Mouse (Mus musculus): ENCODE measurements around the gene Polr3e. TPM values are rescaled to one million over a fixed set of nuclear protein-coding genes. Genes with fewer than 3 reads are reported as not detected.
"Not testable (repeated sequence)": the region's sequence is repeated elsewhere in the genome, so short reads cannot be mapped to it uniquely, and the experiment has no call there.

Gene Polr3e
- polyA plus RNA-seq, 1 experiment, result 25.8 TPM

- no peaks in the 10 kb centered on the region; the same call in none of the 2 replicates for H3K36me3 ChIP-seq (ENCODE audit: control insufficient read depth, insufficient read depth, low read length)
Observed at GRCm38 (mm10) chr7:120960601-120961000, 43.1 kb downstream of the Polr3e start.

DNA sequence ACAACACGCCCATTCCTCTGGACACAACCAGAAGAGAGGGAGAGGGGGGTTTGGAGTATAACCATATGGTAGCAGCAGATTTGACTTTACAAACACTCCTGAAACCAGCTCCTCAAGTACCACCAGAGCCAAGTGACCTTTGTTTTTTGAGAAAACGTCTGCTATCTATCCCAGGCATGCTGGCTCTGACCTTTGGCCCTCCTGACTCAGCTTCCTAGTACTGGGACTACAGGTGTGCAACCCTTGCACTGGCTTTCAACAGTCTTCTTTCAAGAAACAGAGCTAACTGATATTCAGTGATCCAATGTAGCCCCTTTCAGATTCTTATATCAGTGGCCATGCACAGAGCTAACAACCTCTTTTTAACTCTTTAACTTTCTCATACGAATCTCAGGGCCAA is 44.3 kb downstream of the Polr3e start:
- H3K4me3 ChIP-seq (ENCODE audit: control insufficient read depth, low read depth, low read length), result peak overlapping the region; percentile 65
- no peaks in the 10 kb centered on the region; the same call in 1 of the 2 replicates for H3K4me1 ChIP-seq (ENCODE audit: control insufficient read depth, insufficient read depth, low read length)
- H3K27me3 ChIP-seq (ENCODE audit: control insufficient read depth, insufficient read depth, low read length), result no peaks in the 10 kb centered on the region
- TF ChIP-seq POLR2A (IDR thresholded peaks at IDR 0.05; ENCODE audit: control insufficient read depth, low read depth, low read length) (no peak), CTCF (IDR thresholded peaks at IDR 0.05; ENCODE audit: control insufficient read depth, insufficient read depth, insufficient replicate concordance, low read depth, low read length) (no peak)
- no peaks in the 10 kb centered on the region; the same call in none of the 2 replicates for H3K36me3 ChIP-seq (ENCODE audit: control insufficient read depth, insufficient read depth, low read length)
- no peak overlapping the region for H3K27ac ChIP-seq (ENCODE audit: control insufficient read depth, insufficient read depth, low read depth, low read length)

More at GRCm38 (mm10) chr7:120960601-120961000, 43.1 kb downstream of the Polr3e start:
- no peak for TF ChIP-seq POLR2A (IDR thresholded peaks at IDR 0.05; ENCODE audit: control insufficient read depth, low read depth, low read length)
- no peak for TF ChIP-seq CTCF (IDR thresholded peaks at IDR 0.05; ENCODE audit: control insufficient read depth, insufficient read depth, insufficient replicate concordance, low read depth, low read length)
- Histone ChIP-seq H3K4me1 (ENCODE audit: control insufficient read depth, insufficient read depth, low read length) (no peaks in the 10 kb centered on the region; the same call in 1 of the 2 replicates), H3K27me3 (ENCODE audit: control insufficient read depth, insufficient read depth, low read length) (no peaks in the 10 kb centered on the region), H3K27ac (ENCODE audit: control insufficient read depth, insufficient read depth, low read depth, low read length) (no peak overlapping the region), H3K4me3 (ENCODE audit: control insufficient read depth, low read depth, low read length) (no peak overlapping the region)

GRCm38 (mm10) chr7:120963126-120963525 is 45.6 kb downstream of the Polr3e start:
- TF ChIP-seq POLR2A (IDR thresholded peaks at IDR 0.05; ENCODE audit: control insufficient read depth, low read depth, low read length) (no peak), CTCF (IDR thresholded peaks at IDR 0.05; ENCODE audit: control insufficient read depth, insufficient read depth, insufficient replicate concordance, low read depth, low read length) (no peak)
- Histone ChIP-seq H3K4me3 (ENCODE audit: control insufficient read depth, low read depth, low read length) (no peak overlapping the region), H3K27ac (ENCODE audit: control insufficient read depth, insufficient read depth, low read depth, low read length) (no peak overlapping the region), H3K36me3 (ENCODE audit: control insufficient read depth, insufficient read depth, low read length) (no peaks in the 10 kb centered on the region; the same call in none of the 2 replicates), H3K4me1 (ENCODE audit: control insufficient read depth, insufficient read depth, low read length) (no peaks in the 10 kb centered on the region; the same call in 1 of the 2 replicates), H3K27me3 (ENCODE audit: control insufficient read depth, insufficient read depth, low read length) (no peaks in the 10 kb centered on the region)

DNA sequence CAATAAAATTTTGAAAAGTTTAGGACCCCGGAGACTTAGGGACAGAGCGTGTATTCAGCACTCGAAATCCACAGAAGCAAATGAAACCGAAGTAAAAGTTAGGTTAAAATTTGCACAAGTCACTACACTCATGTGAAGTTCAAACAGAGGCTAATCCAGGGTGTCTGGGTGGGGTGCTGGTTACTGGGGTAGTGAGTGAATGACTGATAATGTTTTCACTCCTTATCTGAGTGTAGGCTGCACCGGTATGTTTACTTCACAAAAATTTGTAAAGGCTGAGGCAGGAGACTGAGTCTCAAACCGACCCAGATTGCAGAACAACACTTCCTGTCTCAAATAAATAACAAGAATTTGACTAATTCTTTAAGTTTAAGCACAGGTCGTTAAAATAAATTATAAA is 51.7 kb downstream of the Polr3e start:
- TF ChIP-seq CTCF (IDR thresholded peaks at IDR 0.05; ENCODE audit: control insufficient read depth, insufficient read depth, insufficient replicate concordance, low read depth, low read length), result no peak
- TF ChIP-seq POLR2A (IDR thresholded peaks at IDR 0.05; ENCODE audit: control insufficient read depth, low read depth, low read length), result no peak
- Histone ChIP-seq H3K36me3 (ENCODE audit: control insufficient read depth, insufficient read depth, low read length) (no peaks in the 10 kb centered on the region; the same call in 1 of the 2 replicates), H3K4me1 (ENCODE audit: control insufficient read depth, insufficient read depth, low read length) (no peaks in the 10 kb centered on the region), H3K4me3 (ENCODE audit: control insufficient read depth, low read depth, low read length) (no peak overlapping the region), H3K27ac (ENCODE audit: control insufficient read depth, insufficient read depth, low read depth, low read length) (no peak overlapping the region), H3K27me3 (ENCODE audit: control insufficient read depth, insufficient read depth, low read length) (no peaks in the 10 kb centered on the region)

GRCm38 (mm10) chr7:120970112-120970511 is 52.6 kb downstream of the Polr3e start:
- no peaks in the 10 kb centered on the region for H3K4me1 ChIP-seq (ENCODE audit: control insufficient read depth, insufficient read depth, low read length)
- no peaks in the 10 kb centered on the region; the same call in 1 of the 2 replicates for H3K36me3 ChIP-seq (ENCODE audit: control insufficient read depth, insufficient read depth, low read length)
- no peak overlapping the region for H3K27ac ChIP-seq (ENCODE audit: control insufficient read depth, insufficient read depth, low read depth, low read length)
- no peaks in the 10 kb centered on the region for H3K27me3 ChIP-seq (ENCODE audit: control insufficient read depth, insufficient read depth, low read length)
- no peak overlapping the region for H3K4me3 ChIP-seq (ENCODE audit: control insufficient read depth, low read depth, low read length)
- TF ChIP-seq CTCF (IDR thresholded peaks at IDR 0.05; ENCODE audit: control insufficient read depth, insufficient read depth, insufficient replicate concordance, low read depth, low read length), result no peak
- TF ChIP-seq POLR2A (IDR thresholded peaks at IDR 0.05; ENCODE audit: control insufficient read depth, low read depth, low read length), result no peak

DNA sequence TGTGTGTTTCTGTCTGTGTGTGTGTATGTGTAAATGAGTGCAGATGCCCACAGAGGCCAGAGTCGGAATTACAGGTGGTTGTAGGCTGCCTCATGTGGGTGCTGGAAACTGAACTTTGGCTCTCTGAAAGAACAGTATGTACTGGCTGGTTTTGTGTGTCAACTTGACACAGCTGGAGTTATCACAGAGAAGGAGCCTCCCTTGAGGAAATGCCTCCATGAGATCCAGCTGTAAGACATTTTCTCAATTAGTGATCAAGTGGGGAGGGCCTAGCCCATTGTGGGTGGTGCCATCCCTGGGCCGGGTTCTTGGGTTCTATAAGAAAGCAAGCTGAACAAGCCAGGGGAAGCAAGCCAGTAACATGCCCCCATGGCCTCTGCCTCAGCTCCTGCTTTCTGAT is 54.9 kb downstream of the Polr3e start:
- not testable (repeated sequence) for H3K4me3 ChIP-seq (ENCODE audit: control insufficient read depth, low read depth, low read length); H3K4me1 ChIP-seq (ENCODE audit: control insufficient read depth, insufficient read depth, low read length); H3K27ac ChIP-seq (ENCODE audit: control insufficient read depth, insufficient read depth, low read depth, low read length); H3K27me3 ChIP-seq (ENCODE audit: control insufficient read depth, insufficient read depth, low read length); H3K36me3 ChIP-seq (ENCODE audit: control insufficient read depth, insufficient read depth, low read length)

- no peak overlapping the region for H3K4me3 ChIP-seq (ENCODE audit: control insufficient read depth, low read depth, low read length)
- H3K4me1 ChIP-seq (ENCODE audit: control insufficient read depth, insufficient read depth, low read length), result no peaks in the 10 kb centered on the region
- H3K27me3 ChIP-seq (ENCODE audit: control insufficient read depth, insufficient read depth, low read length), result no peaks in the 10 kb centered on the region
- no peaks in the 10 kb centered on the region; the same call in 1 of the 2 replicates for H3K36me3 ChIP-seq (ENCODE audit: control insufficient read depth, insufficient read depth, low read length)
- TF ChIP-seq POLR2A (IDR thresholded peaks at IDR 0.05; ENCODE audit: control insufficient read depth, low read depth, low read length), result no peak
- no peak for TF ChIP-seq CTCF (IDR thresholded peaks at IDR 0.05; ENCODE audit: control insufficient read depth, insufficient read depth, insufficient replicate concordance, low read depth, low read length)
- no peak overlapping the region for H3K27ac ChIP-seq (ENCODE audit: control insufficient read depth, insufficient read depth, low read depth, low read length)
Observed at GRCm38 (mm10) chr7:120974001-120974400, 56.5 kb downstream of the Polr3e start.

DNA sequence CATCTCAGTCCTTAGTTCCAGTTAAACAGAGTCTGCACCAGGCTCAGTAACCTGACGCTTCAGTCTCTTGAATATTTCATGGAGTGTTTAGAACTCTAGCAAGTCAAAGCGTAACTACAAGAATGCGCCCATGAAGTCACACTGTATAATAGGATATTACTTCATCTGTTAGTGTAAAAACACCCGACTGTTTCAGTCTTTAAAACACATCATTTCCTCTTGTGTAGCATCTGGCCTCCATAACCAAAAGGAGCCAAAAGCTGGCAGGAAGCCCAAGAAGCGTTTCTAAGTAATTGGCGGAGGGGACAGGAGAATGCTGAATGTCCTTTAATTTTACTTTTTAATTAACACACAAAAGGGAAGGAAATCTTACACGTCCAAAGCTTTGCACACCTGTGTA is 59.5 kb downstream of the Polr3e start:
- Histone ChIP-seq H3K27ac (ENCODE audit: control insufficient read depth, insufficient read depth, low read depth, low read length) (no peak overlapping the region), H3K27me3 (ENCODE audit: control insufficient read depth, insufficient read depth, low read length) (no peaks in the 10 kb centered on the region), H3K36me3 (ENCODE audit: control insufficient read depth, insufficient read depth, low read length) (no peaks in the 10 kb centered on the region), H3K4me3 (ENCODE audit: control insufficient read depth, low read depth, low read length) (no peak overlapping the region), H3K4me1 (ENCODE audit: control insufficient read depth, insufficient read depth, low read length) (no peaks in the 10 kb centered on the region)
- TF ChIP-seq POLR2A (IDR thresholded peaks at IDR 0.05; ENCODE audit: control insufficient read depth, low read depth, low read length) (no peak), CTCF (IDR thresholded peaks at IDR 0.05; ENCODE audit: control insufficient read depth, insufficient read depth, insufficient replicate concordance, low read depth, low read length) (no peak)

Measured in testis, adult 2 months (tissue).